Mouse (Mus musculus) heart, postnatal 14 days (tissue): ENCODE measurements around the gene Supt3. TPM values are rescaled to one million over a fixed set of nuclear protein-coding genes. Genes with fewer than 3 reads are reported as not detected.

ENCODE experiments used
- DNase-seq, 2 experiments: peaks; one replicate each; pipeline ENCODE4 v3.0.0; 2021 to 2022
- intact Hi-C: fragments of 180-260 bp; cut with DNase I; formaldehyde crosslinking; loops from one replicate; pipeline ENCODE4 v1.15.1; 2025
- total RNA-seq, 2 experiments: library from RNA; stranded (reverse); gene quantifications; 2 replicates each; pipeline ENCODE4 v1.2.3; 2021

Supt3 gene
- total RNA-seq, 2 experiments from 2014 or later, result 10.7 to 11.1 TPM

GRCm38 (mm10) chr17:45045804-45046203 lies 268.9 kb downstream of the Supt3 start:
- intact Hi-C loops, result no loop called here

GRCm38 (mm10) chr17:45046583-45046982 lies 269.6 kb downstream of the Supt3 start:
- no peak for DNase-seq
- intact Hi-C loops, result no loop called here

More at GRCm38 (mm10) chr17:45045804-45046203, 268.9 kb downstream of the Supt3 start:
- DNase-seq, result peak in 1 of 2 experiments; percentile 9

DNA sequence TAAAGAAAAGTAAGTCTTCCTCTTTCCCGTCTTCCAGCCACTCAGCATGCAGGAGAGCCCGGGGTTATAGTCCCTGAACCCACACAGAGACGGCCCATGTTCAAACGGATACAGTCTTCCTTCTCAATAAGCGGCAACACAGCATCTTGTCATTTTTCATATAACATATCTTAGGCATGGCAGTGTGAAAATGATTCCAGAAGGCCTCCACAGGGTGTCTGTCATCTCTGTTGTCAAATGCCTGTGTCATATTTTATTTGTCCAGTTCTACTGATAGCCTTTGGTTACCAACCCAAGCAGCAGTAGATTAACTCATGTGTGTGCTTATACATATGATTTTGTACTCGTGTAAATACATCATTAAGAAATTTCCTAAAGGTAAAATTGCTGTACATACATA lies 270.3 kb downstream of the Supt3 start:
- intact Hi-C loops, result no loop called here
- no peak for DNase-seq

DNA sequence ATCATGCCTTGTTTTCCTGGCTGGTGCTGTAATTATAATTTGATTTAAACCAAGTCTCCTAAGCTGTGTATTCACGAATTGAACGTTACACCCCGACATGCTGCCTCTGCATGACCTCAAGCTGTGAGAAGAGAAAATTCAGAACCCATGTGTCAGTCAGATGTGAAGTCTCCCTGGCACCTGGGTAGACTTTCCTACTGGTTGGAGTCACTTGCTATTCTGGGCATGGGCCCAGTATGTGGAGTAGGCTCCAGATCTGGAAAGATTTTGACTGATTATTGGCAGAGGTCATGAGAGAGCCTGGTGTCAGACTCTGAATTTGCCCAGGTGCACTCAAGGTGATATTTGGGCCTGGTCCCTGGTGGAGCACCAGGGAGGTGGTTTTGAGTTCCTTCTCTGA lies 275.0 kb downstream of the Supt3 start:
- DNase-seq, result no peak
- intact Hi-C loops, result loop anchor here (10.0 kb wide), 1 partner anchor 597 kb away; no protein-coding TSS in a partner anchor

- intact Hi-C loops, result loop anchor here (10.0 kb wide), 1 partner anchor 599 kb away; no protein-coding TSS in a partner anchor
- no peak for DNase-seq
These were observed 276.4 kb downstream of the Supt3 start for GRCm38 (mm10) chr17:45053371-45053770.

- no peak for DNase-seq
- intact Hi-C loops, result loop anchor here (10.0 kb wide), 1 partner anchor 600 kb away; no protein-coding TSS in a partner anchor
These were observed 277.6 kb downstream of the Supt3 start for GRCm38 (mm10) chr17:45054526-45054925.

DNA sequence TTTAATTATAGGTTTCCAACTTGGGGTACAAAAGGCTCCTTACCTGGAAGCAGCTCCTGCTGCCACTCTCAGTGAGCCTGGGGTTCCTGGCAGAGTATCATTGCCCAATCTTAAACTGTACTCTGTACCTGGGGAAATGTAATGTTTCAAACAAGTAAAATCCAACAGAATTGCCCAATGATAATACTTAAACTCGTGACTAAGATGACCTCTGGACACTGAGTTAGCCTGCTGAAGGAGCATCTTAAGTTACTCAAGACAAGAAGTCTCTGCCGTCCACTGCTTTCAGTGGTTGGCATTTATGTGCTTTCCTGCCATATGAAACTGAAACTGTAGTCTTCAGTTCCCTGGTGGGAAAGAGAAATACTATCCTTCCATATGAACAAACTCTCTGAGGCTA lies 279.9 kb downstream of the Supt3 start:
- intact Hi-C loops, result loop anchor here (10.0 kb wide), 1 partner anchor 602 kb away; no protein-coding TSS in a partner anchor
- DNase-seq, result no peak

DNA sequence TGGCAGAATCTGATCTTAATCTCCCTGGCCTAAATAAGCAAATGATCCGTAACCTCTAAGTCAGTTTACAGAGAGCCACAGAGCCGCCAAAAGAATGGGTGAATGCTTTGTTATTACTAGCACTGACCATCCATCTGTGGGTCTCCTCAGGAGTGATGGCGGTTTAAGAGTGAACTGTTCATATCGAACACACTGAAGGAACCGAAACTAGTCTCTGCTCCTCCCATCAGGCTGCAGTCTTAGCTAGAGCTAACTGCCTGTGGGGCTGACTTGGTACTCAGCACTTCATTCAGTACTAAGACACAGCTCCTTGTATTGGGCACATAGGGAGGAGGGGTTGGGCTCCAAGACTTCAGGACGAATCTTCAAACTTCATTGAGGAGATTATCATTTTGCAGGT lies 280.8 kb downstream of the Supt3 start:
- intact Hi-C loops, result loop anchor here (10.0 kb wide), 1 partner anchor 603 kb away; no protein-coding TSS in a partner anchor

GRCm38 (mm10) chr17:45058566-45059363 lies 281.8 kb downstream of the Supt3 start:
- no peak for DNase-seq
- intact Hi-C loops, result loop anchor here (10.0 kb wide), 1 partner anchor 604 kb away; no protein-coding TSS in a partner anchor

More for the DNA sequence above, 280.8 kb downstream of the Supt3 start:
- DNase-seq, result no peak

GRCm38 (mm10) chr17:45063776-45064175 lies 286.8 kb downstream of the Supt3 start:
- intact Hi-C loops, result loop anchor here (10.0 kb wide), 1 partner anchor 311 kb away; no protein-coding TSS in a partner anchor
- no peak for DNase-seq

GRCm38 (mm10) chr17:45065465-45065864 lies 288.5 kb downstream of the Supt3 start:
- DNase-seq, result no peak
- intact Hi-C loops, result loop anchor here (10.0 kb wide), 1 partner anchor 309 kb away; no protein-coding TSS in a partner anchor

DNA sequence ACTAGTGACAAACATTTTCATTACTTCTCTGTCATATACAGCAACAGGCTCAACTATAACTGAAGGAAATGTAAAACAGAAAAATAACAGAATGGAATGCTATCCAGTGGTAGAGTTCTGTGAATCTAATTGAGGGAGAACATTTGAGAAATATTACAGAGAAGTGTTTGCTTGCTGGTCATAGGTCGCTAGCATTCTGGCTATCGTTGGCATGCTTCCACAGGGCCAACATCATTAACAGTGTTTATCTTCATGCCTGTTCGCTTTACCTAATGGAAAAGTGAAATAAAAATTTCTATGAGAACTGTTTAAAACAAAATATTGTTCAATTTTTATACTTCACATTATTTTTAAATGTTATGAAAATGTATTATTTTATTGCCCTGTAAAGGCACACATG lies 290.5 kb downstream of the Supt3 start:
- DNase-seq, result no peak
- intact Hi-C loops, result loop anchor here (10.0 kb wide), 1 partner anchor 307 kb away; no protein-coding TSS in a partner anchor

DNA sequence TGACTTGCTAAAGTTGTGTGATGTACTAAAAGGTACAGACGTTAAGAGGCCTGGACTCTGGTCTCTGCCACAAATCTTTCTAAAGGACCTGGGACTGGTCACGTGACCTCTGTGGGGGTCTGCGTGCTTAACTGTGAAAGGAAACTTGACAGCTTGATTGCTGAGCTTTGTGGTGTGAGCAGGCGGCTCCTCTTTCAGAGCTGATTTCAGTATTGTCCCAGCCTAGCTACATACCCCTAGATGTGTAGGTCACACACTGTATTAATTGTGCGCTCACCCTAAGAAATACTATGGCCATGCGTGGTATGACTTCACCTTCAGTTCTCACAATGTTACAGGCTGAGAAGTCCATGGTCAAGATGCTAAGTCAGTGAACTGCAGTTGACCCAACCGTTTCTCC lies 291.4 kb downstream of the Supt3 start:
- no peak for DNase-seq
- intact Hi-C loops, result loop anchor here (10.0 kb wide), 1 partner anchor 306 kb away; no protein-coding TSS in a partner anchor

- DNase-seq, result no peak
- intact Hi-C loops, result no loop called here
These were observed 295.8 kb downstream of the Supt3 start for GRCm38 (mm10) chr17:45072495-45073347.

- intact Hi-C loops, result no loop called here
- no peak for DNase-seq
These were observed 296.3 kb downstream of the Supt3 start for GRCm38 (mm10) chr17:45073348-45073634.

GRCm38 (mm10) chr17:45073779-45074178 lies 296.8 kb downstream of the Supt3 start:
- no peak for DNase-seq
- intact Hi-C loops, result no loop called here

DNA sequence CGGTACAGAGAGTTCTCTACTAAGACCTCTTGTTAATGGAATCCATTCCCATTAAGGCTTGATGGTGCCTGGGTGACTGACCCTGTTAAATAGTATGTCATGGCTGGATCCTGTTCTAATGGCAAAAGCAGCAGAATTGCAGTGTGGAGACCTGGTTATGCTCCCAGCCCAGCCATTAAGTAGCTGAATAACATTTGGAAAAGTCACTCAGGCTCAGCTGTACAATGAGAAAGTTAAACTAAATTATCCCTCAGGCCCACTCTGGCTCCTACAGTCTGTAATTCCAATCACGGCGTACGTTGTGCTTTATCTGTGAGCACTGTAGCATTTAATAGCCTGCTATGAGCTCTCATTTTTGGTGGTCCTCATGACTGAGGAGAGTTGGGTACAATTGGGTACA lies 300.0 kb downstream of the Supt3 start:
- intact Hi-C loops, result no loop called here
- DNase-seq, result no peak

DNA sequence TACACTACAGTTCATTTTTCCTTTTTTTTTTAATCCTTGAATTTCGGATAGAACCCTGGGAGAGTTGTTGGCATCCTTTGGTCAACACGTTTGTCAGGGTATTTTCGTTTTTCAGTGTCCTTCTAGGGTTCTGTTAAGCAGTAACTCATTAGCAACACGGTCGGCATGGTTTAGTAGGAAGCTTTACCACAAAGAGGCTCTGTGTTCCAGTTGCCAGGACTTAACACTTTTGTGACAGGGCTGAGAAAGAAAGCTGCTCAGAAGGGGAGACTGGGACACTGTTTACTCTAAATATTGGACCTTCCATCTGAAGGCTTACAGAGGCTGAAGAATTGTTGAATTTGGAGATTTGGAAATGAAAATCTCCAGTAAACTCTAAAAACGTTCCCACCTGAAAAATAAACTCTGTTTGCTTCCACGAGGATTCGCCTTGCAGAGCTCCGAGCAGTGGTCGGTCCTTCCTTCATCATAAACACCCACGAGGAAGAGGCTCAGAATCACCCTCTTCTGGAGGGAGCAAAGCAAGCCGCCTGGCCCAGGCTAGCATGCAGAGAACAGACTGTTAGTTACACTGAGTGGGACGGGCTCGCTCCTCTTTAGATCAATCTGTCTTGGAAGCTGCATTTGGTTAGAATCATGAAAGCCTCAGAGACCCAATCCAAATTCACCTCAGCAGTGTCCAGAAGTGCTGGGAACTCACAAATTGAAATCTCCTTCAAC lies 301.1 kb downstream of the Supt3 start:
- intact Hi-C loops, result no loop called here
- no peak for DNase-seq

DNA sequence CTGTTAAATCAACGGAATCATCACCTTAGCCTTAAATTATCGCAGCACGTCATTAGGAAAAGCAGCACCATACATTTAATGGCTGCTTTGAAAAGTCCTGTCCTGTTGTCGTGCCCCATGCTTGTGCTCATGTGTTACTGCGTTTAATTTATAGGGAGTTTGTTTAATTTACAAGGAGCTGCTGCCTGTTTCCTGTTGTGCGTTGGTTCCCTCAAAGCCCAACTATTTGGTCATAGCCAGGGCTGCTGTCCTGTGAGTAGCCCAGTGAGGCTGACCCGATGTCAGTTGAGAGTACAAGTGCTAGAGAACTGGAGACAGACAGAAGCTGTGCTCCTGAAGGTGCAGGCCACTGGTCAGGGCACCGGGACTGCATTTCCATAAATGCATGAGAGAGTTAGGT lies 304.6 kb downstream of the Supt3 start:
- DNase-seq, result no peak
- intact Hi-C loops, result no loop called here

DNA sequence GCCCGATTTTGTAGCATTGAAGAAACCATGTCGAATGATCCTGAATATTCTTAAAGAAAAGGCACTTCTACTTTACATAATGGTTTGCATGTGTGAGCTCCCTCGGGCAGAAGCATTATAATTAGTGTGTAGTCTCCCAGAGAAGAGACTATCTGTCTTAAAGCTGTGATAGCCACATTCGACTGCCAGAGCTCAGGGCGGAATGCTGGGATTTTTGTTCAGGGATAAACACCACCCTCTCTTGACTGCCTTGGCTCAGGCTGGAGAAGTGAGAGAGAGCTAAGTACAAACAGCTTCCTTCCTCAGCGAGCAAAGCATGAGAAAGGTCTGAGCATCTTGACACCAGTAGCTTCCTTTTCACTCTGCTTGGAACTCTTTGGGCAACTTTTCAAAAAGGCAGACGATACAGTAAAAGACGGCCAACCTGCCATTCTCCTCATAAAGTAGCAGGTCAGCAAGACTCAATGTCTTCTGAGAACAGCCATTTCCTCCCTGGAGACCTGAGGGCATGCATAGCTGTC lies 305.1 kb downstream of the Supt3 start:
- DNase-seq, result no peak
- intact Hi-C loops, result no loop called here
